Comparison of ENCODE assay signal across 23 mouse cellular contexts in the genomic region with DNA sequence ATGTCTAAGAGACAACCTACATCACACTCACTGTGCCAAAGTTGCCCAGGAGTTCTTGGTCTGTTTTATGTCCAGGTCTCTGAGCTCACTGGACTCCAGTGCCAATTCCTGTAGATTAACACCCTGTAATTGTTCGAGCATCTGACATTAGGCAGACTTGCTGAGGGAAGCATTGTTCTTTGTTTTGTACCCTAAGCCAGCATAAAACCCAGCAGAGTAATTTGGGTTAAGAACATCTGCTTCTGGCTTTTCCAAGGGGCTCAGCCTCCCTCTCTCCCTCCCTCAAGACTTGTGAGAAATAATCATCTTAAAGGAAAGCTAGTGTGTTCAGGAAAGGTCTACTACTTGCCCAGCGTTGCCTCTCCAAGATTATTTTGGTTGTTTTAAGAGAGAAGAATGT. TPM values are rescaled to one million over a fixed set of nuclear protein-coding genes. Genes with fewer than 3 reads are reported as not detected.
DNase-seq lines count a peak whose midpoint lies in the region; ATAC-seq and TF ChIP-seq lines count a peak whose summit lies in the region.
"Had no signal": no experiment of that assay in that cellular context is flagged by ENCODE, and none has a peak within 500 bp of the region (broad histone marks: within the 10 kb centered on the region; RNA-seq: fewer than 3 reads in every experiment).

No protein-coding gene starts in this region.

- no peaks in the 10 kb centered on the region for H3K27me3 ChIP-seq in forebrain, embryonic 15.5 days
- H3K27me3 ChIP-seq in forebrain, embryonic 10.5 days (ENCODE audit: poor library complexity, severe bottlenecking) = no peaks in the 10 kb centered on the region
- H3K27me3 ChIP-seq in kidney, postnatal 0 days (ENCODE audit: insufficient read depth, low read length) = no peaks in the 10 kb centered on the region
- H3K27me3 ChIP-seq in kidney, embryonic 15.5 days = no peaks in the 10 kb centered on the region
- no peaks in the 10 kb centered on the region for H3K27me3 ChIP-seq in limb, embryonic 14.5 days (ENCODE audit: control insufficient read depth, insufficient read depth, low read length)
- H3K27me3 ChIP-seq: forebrain, embryonic 12.5 days; hindbrain, embryonic 15.5 days; midbrain, embryonic 15.5 days; Patski had no signal

- H3K9ac ChIP-seq in forebrain, embryonic 15.5 days (replicated peaks) = no peak overlapping the region
- H3K9ac ChIP-seq in kidney, postnatal 0 days (ENCODE audit: low read depth, low read length) = no peak overlapping the region
- H3K9ac ChIP-seq in kidney, embryonic 15.5 days = no peak overlapping the region
- H3K9ac ChIP-seq in limb, embryonic 14.5 days (ENCODE audit: low read depth, low read length, severe bottlenecking) = no peak overlapping the region
- H3K9ac ChIP-seq: forebrain, embryonic 12.5 days; hindbrain, embryonic 15.5 days; midbrain, embryonic 15.5 days had no signal

- no peak for TF ChIP-seq POLR2A in brain, embryonic 14.5 days (IDR thresholded peaks at IDR 0.05; ENCODE audit: borderline replicate concordance, extremely low read depth, insufficient read depth, insufficient read length, poor library complexity, severe bottlenecking)
- no peak for TF ChIP-seq POLR2A in limb, embryonic 14.5 days (IDR thresholded peaks at IDR 0.05; ENCODE audit: borderline replicate concordance, extremely low read depth, insufficient read depth, insufficient read length)

- no peak for DNase-seq in forebrain, embryonic 10.5 days (ENCODE audit: extremely low spot score, low spot score)
- DNase-seq in kidney, postnatal 0 days (ENCODE audit: low spot score) = no peak
- peak; percentile 71 for DNase-seq in brain, embryonic 14.5 days (ENCODE audit: low read depth)
- DNase-seq in limb, embryonic 14.5 days (ENCODE audit: low spot score) = no peak
- no peak for DNase-seq in embryo, embryonic 11 days
- DNase-seq: cerebellum, adult 18-20 months; cerebellum, postnatal 14 days; kidney, adult 9 months; lung, postnatal 4 days; right cerebral cortex, adult 18-20 months; thymus, adult 2 months; thymus, postnatal 4 days had no signal

- H3K4me1 ChIP-seq in forebrain, embryonic 15.5 days = peaks cover 4% of the 10 kb centered on the region; the same call in 1 of the 2 replicates
- no peaks in the 10 kb centered on the region for H3K4me1 ChIP-seq in forebrain, embryonic 10.5 days
- H3K4me1 ChIP-seq in kidney, postnatal 0 days (replicated peaks; ENCODE audit: insufficient read depth, low read length) = no peaks in the 10 kb centered on the region
- no peaks in the 10 kb centered on the region for H3K4me1 ChIP-seq in kidney, embryonic 15.5 days
- H3K4me1 ChIP-seq in limb, embryonic 14.5 days (ENCODE audit: control insufficient read depth, insufficient read depth, low read length) = 0 out of 2 replicates have a peak, but pooled peaks cover 5% of the 10 kb centered on the region
- H3K4me1 ChIP-seq: forebrain, embryonic 12.5 days; hindbrain, embryonic 15.5 days; midbrain, embryonic 15.5 days had no signal

- peak; percentile 53; the same call in 1 of the 2 replicates for ATAC-seq in forebrain, embryonic 15.5 days (replicated peaks)
- ATAC-seq in kidney, postnatal 0 days (replicated peaks; ENCODE audit: low FRiP score, low read depth) = no peak
- no peak for ATAC-seq in kidney, embryonic 15.5 days (replicated peaks; ENCODE audit: low FRiP score)
- peak; percentile 70 for ATAC-seq in limb, embryonic 14.5 days (ENCODE audit: low FRiP score, low read depth)
- ATAC-seq: CD4-positive, CD25-positive, alpha-beta regulatory T cell, adult 4 months; midbrain, embryonic 15.5 days; Patski had no signal

- H3K4me2 ChIP-seq in forebrain, embryonic 15.5 days (replicated peaks) = no peak overlapping the region
- no peak overlapping the region for H3K4me2 ChIP-seq in kidney, postnatal 0 days (ENCODE audit: low read length)
- no peak overlapping the region for H3K4me2 ChIP-seq in kidney, embryonic 15.5 days
- H3K4me2 ChIP-seq in limb, embryonic 14.5 days (replicated peaks; ENCODE audit: low read depth, low read length, severe bottlenecking) = no peak overlapping the region
- H3K4me2 ChIP-seq: forebrain, embryonic 12.5 days; hindbrain, embryonic 15.5 days; midbrain, embryonic 15.5 days had no signal

- no peak for TF ChIP-seq CTCF in kidney, postnatal 0 days (IDR thresholded peaks at IDR 0.05; ENCODE audit: low read depth)
- no peak for TF ChIP-seq CTCF in brain, embryonic 14.5 days (IDR thresholded peaks at IDR 0.05; ENCODE audit: borderline replicate concordance, extremely low read depth, insufficient read depth, insufficient read length)

- 42% methylated on average over 2 of the region's 2 CpGs for WGBS in forebrain, embryonic 15.5 days
- 77% methylated on average over 2 of the region's 2 CpGs for WGBS in forebrain, embryonic 10.5 days
- WGBS in kidney, postnatal 0 days = 68% methylated on average over 2 of the region's 2 CpGs
- 69% methylated on average over 2 of the region's 2 CpGs for WGBS in kidney, embryonic 15.5 days
- WGBS in limb, embryonic 14.5 days = 11% methylated on average over 2 of the region's 2 CpGs

- H3K27ac ChIP-seq in forebrain, embryonic 15.5 days (replicated peaks) = peak overlapping the region; percentile 50; the same call in 1 of the 2 replicates
- H3K27ac ChIP-seq in forebrain, embryonic 10.5 days = no peak overlapping the region
- 0 out of 2 replicates have a peak overlapping the region, but pooled peaks have one; percentile 2 for H3K27ac ChIP-seq in kidney, postnatal 0 days
- no peak overlapping the region for H3K27ac ChIP-seq in kidney, embryonic 15.5 days
- H3K27ac ChIP-seq in limb, embryonic 14.5 days (replicated peaks; ENCODE audit: low read depth, low read length) = 0 out of 2 replicates have a peak overlapping the region, but pooled peaks have one; percentile 1
- H3K27ac ChIP-seq: forebrain, embryonic 12.5 days; hindbrain, embryonic 15.5 days; midbrain, embryonic 15.5 days; stomach, postnatal 0 days had no signal

- H3K9me3 ChIP-seq in forebrain, embryonic 15.5 days = no peaks in the 10 kb centered on the region
- no peaks in the 10 kb centered on the region for H3K9me3 ChIP-seq in forebrain, embryonic 10.5 days
- H3K9me3 ChIP-seq in kidney, postnatal 0 days (replicated peaks; ENCODE audit: low read length) = no peaks in the 10 kb centered on the region
- H3K9me3 ChIP-seq in kidney, embryonic 15.5 days (replicated peaks) = no peaks in the 10 kb centered on the region
- H3K9me3 ChIP-seq in limb, embryonic 14.5 days (ENCODE audit: control insufficient read depth, low read length) = no peaks in the 10 kb centered on the region
- H3K9me3 ChIP-seq: hindbrain, embryonic 15.5 days; midbrain, embryonic 15.5 days had no signal

- no peak overlapping the region for H3K4me3 ChIP-seq in forebrain, embryonic 15.5 days
- H3K4me3 ChIP-seq in forebrain, embryonic 10.5 days = no peak overlapping the region
- no peak overlapping the region for H3K4me3 ChIP-seq in kidney, postnatal 0 days (replicated peaks; ENCODE audit: low read depth, low read length)
- no peak overlapping the region for H3K4me3 ChIP-seq in kidney, embryonic 15.5 days (replicated peaks)
- H3K4me3 ChIP-seq in limb, embryonic 14.5 days (replicated peaks; ENCODE audit: low read length) = no peak overlapping the region
- H3K4me3 ChIP-seq: forebrain, embryonic 12.5 days; hindbrain, embryonic 15.5 days; midbrain, embryonic 15.5 days; myocyte had no signal

- H3K36me3 ChIP-seq in forebrain, embryonic 15.5 days = no peaks in the 10 kb centered on the region
- no peaks in the 10 kb centered on the region for H3K36me3 ChIP-seq in forebrain, embryonic 10.5 days (replicated peaks)
- no peaks in the 10 kb centered on the region for H3K36me3 ChIP-seq in kidney, postnatal 0 days (ENCODE audit: insufficient read depth, low read length)
- peaks cover 25% of the 10 kb centered on the region for H3K36me3 ChIP-seq in kidney, embryonic 15.5 days
- H3K36me3 ChIP-seq in limb, embryonic 14.5 days (ENCODE audit: control insufficient read depth, insufficient read depth, low read length) = peaks cover 8% of the 10 kb centered on the region; the same call in 1 of the 2 replicates
- H3K36me3 ChIP-seq: forebrain, embryonic 12.5 days; hindbrain, embryonic 15.5 days; midbrain, embryonic 15.5 days had no signal

RNA-seq across cellular contexts. Expression of gene Slco1c1, which starts 49.9 kb away (rescaled TPM):
- 15.6 and 19.6 TPM in 2 replicates for polyA plus RNA-seq in forebrain, embryonic 15.5 days (2015; fragmentation: Nextera tagmentation; extraction: Ambion mirVana)
- polyA plus RNA-seq in forebrain, embryonic 10.5 days (2016; fragmentation: Nextera tagmentation; extraction: Ambion mirVana) = 0.18 and 0.20 TPM in 2 replicates
- 0.05 and 0.13 TPM in 2 replicates for polyA plus RNA-seq in kidney, postnatal 0 days (2015; fragmentation: Nextera tagmentation; extraction: Ambion mirVana)
- polyA plus RNA-seq in kidney, embryonic 15.5 days (2015; fragmentation: Nextera tagmentation; extraction: Ambion mirVana) = 0.10 and 0.15 TPM in 2 replicates
- 9.2 and 11.8 TPM in 2 replicates for polyA plus RNA-seq in brain, embryonic 14.5 days (2012; rRNA removed)
- 0.26 and 0.29 TPM in 2 replicates for polyA plus RNA-seq in limb, embryonic 14.5 days (2012; rRNA removed)
- 0.33 and 0.43 TPM in 2 replicates for polyA plus RNA-seq in limb, embryonic 14.5 days (2014; fragmentation: Nextera tagmentation; extraction: Ambion mirVana)
- polyA plus RNA-seq: CD4-positive, CD25-positive, alpha-beta regulatory T cell, adult 4 months; liver, adult 2 months; liver, embryonic 16.5 days; myocyte; Patski had no signal

Comparison
In these comparisons a context has a peak if more than half of its experiments do, and no peak if none do; other contexts are left out.
1. H3K27ac ChIP-seq: peak in forebrain, embryonic 15.5 days (single experiment), kidney, postnatal 0 days (single experiment) and limb, embryonic 14.5 days (single experiment); none in forebrain, embryonic 10.5 days (single experiment) and kidney, embryonic 15.5 days (single experiment).
2. ATAC-seq: peak in forebrain, embryonic 15.5 days (single experiment) and limb, embryonic 14.5 days (single experiment); none in kidney, postnatal 0 days (single experiment) and kidney, embryonic 15.5 days (single experiment).